Mouse (Mus musculus) forebrain, embryonic 13.5 days (tissue): Measurements from ENCODE around the gene Cadm4. TPM values are rescaled to one million over a fixed set of nuclear protein-coding genes. Genes with fewer than 3 reads are reported as not detected.
"Not testable (repeated sequence)": the region's sequence is repeated elsewhere in the genome, so short reads cannot be mapped to it uniquely, and the experiment has no call there.

Experiments
- ATAC-seq: fragments of 200-750 bp; cut with Nextera tagmentation; 2 replicates; pipeline ENCODE4 v1.8.0; 2017
- H3K27ac ChIP-seq: fragments of 300-500 bp; sonication (generic); 2 replicates; pipeline ENCODE4 v1.5.1; 2015; ENCODE audit warnings: inconsistent platforms, mild to moderate bottlenecking, moderate library complexity
- H3K27me3 ChIP-seq: fragments of 300-500 bp; sonication (generic); 2 replicates; pipeline ENCODE4 v1.6.1; 2015; ENCODE audit warnings: mild to moderate bottlenecking, inconsistent platforms
- H3K36me3 ChIP-seq: fragments of 300-500 bp; sonication (generic); 2 replicates; pipeline ENCODE4 v1.6.1; 2015; ENCODE audit warnings: mild to moderate bottlenecking, inconsistent platforms; ENCODE audit not compliant: poor library complexity, severe bottlenecking
- H3K4me1 ChIP-seq: fragments of 300-500 bp; sonication (generic); 2 replicates; pipeline ENCODE4 v1.6.1; 2015; ENCODE audit warnings: inconsistent platforms
- H3K4me2 ChIP-seq: fragments of 300-500 bp; sonication (generic); 2 replicates; pipeline ENCODE4 v1.6.1; 2015; ENCODE audit warnings: inconsistent platforms, mild to moderate bottlenecking, moderate library complexity
- H3K4me3 ChIP-seq: fragments of 300-500 bp; sonication (generic); 2 replicates; pipeline ENCODE4 v1.5.1; 2015; ENCODE audit warnings: mild to moderate bottlenecking, inconsistent platforms
- H3K9ac ChIP-seq: fragments of 300-500 bp; sonication (generic); 2 replicates; pipeline ENCODE4 v1.6.1; 2015; ENCODE audit warnings: mild to moderate bottlenecking, inconsistent platforms
- H3K9me3 ChIP-seq: fragments of 300-500 bp; sonication (generic); replicated peaks from 2 replicates; pipeline ENCODE4 v1.6.1; 2016; ENCODE audit warnings: inconsistent platforms
- WGBS: fragments of 180-500 bp; shearing (Covaris S2); methylation state at CpG from one replicate; pipeline ENCODE4 v1.1.7; 2015; 5-methylcytosine and 5-hydroxymethylcytosine counted together
- polyA plus RNA-seq: library from polyadenylated mRNA; unstranded; fragments of >200 nt; fragmentation: Nextera tagmentation; extraction: Ambion mirVana; gene quantifications from 2 replicates; pipeline ENCODE4 v1.2.1, GENCODE M21; 2015

Gene Cadm4
- polyA plus RNA-seq, 1 experiment from 2014 or later = 45.8 TPM

- ATAC-seq = no peak; the same call in 1 of the 2 replicates
- 1% methylated on average over 24 of the region's 38 CpGs for WGBS
- H3K4me1 ChIP-seq = peaks cover 69% of the 10 kb centered on the region
Measured at GRCm38 (mm10) chr7:24482208-24483020, 591 bp downstream of the Cadm4 start.

DNA sequence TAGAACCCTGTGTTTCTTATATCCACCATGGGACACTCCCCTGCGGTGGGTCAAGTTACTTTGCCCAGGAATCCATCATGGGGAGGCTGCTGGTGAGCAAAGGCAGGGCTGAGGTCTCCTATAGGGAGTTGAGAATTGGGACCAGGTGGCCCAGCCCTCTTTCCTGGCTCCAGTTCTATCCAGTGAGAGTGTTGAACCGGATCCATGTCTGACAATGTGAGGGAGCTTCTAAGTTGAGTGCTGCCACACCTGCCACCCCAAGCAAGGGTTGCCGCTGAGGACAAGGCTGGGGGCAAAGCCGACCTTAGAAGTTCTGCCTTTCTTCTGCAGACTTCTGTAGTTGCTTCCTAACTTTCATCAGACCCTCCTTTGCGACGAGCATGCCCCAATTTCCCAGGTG, 1.5 kb downstream of the Cadm4 start:
- WGBS = 61% methylated on average over 6 of the region's 6 CpGs
- H3K27ac ChIP-seq = peak overlapping the region; percentile 78

More at GRCm38 (mm10) chr7:24482208-24483020, 591 bp downstream of the Cadm4 start:
- Histone ChIP-seq H3K9ac (peak overlapping the region; percentile 97), H3K27ac (peak overlapping the region; percentile 78), H3K4me3 (peak overlapping the region; percentile 76), H3K36me3 (no peaks in the 10 kb centered on the region), H3K9me3 (no peaks in the 10 kb centered on the region), H3K4me2 (peak overlapping the region; percentile 87), H3K27me3 (0 out of 2 replicates have a peak, but pooled peaks cover 3% of the 10 kb centered on the region)

DNA sequence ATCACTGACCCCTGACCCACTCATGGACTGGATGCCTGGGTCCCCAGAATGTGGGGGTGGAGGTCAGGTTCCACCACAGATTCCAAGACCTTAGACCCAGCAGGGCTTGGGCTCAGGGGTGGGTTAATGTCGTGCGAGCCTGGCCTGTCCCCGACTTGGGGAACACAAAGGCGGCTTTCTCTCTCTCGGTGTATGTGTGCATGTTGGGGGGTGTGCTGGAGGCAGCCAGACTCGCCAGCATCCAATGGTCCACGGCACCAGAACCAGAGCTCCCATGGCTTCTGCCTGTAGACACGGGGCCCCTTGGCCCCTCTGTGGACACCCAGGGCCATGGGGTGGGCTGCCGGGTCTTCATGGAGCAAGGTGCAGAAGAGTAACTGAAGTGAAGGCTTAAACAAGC, 3.7 kb downstream of the Cadm4 start:
- Histone ChIP-seq H3K9ac (peak overlapping the region; percentile 73), H3K4me3 (peak overlapping the region; percentile 34)
- 79% methylated on average over 9 of the region's 9 CpGs for WGBS

More for the DNA sequence above, 1.5 kb downstream of the Cadm4 start:
- Histone ChIP-seq H3K4me2 (peak overlapping the region; percentile 87), H3K4me1 (peaks cover 77% of the 10 kb centered on the region), H3K9ac (peak overlapping the region; percentile 97), H3K4me3 (peak overlapping the region; percentile 76)
- not testable (repeated sequence) for H3K36me3 ChIP-seq, ATAC-seq, H3K9me3 ChIP-seq, H3K27me3 ChIP-seq

GRCm38 (mm10) chr7:24486654-24487130, 4.9 kb downstream of the Cadm4 start:
- Histone ChIP-seq H3K4me1 (peaks cover 59% of the 10 kb centered on the region), H3K9me3 (no peaks in the 10 kb centered on the region), H3K4me2 (peak overlapping the region; percentile 87), H3K27me3 (no peaks in the 10 kb centered on the region), H3K36me3 (peaks cover 21% of the 10 kb centered on the region), H3K27ac (peak overlapping the region; percentile 82), H3K4me3 (peak overlapping the region; percentile 34), H3K9ac (peak overlapping the region; percentile 73)
- ATAC-seq = peak; percentile 64
- WGBS = 32% methylated on average over 9 of the region's 9 CpGs

More for the DNA sequence above, 3.7 kb downstream of the Cadm4 start:
- 0 out of 2 replicates have a peak, but pooled peaks cover 3% of the 10 kb centered on the region for H3K27me3 ChIP-seq
- peaks cover 67% of the 10 kb centered on the region for H3K4me1 ChIP-seq
- H3K36me3 ChIP-seq = peaks cover 11% of the 10 kb centered on the region
- H3K4me2 ChIP-seq = peak overlapping the region; percentile 87
- peak overlapping the region; percentile 82 for H3K27ac ChIP-seq
- H3K9me3 ChIP-seq = no peaks in the 10 kb centered on the region
- ATAC-seq = no peak

DNA sequence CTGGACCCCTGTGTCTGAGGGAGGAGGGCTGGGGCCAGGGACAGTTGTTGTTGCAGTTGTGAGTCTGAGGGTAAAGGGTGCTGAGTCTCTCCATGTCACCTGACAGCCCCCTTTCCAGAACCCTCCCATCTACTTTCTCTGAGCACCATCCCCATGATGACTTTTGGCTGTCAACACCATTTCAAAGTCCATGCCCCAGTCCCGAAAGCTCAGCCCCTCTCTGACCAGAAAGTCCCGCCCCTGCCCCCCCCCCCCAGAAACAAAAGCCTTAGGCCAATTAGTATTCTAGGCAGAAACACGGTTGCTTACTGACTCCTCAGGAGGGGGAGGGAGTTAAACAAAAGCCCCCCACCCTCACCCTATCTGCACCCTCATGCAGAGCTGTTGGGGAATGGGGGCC, 5.6 kb downstream of the Cadm4 start:
- Histone ChIP-seq H3K9ac (peak overlapping the region; percentile 73; the same call in 1 of the 2 replicates), H3K4me2 (peak overlapping the region; percentile 87), H3K9me3 (no peaks in the 10 kb centered on the region), H3K36me3 (peaks cover 27% of the 10 kb centered on the region), H3K4me1 (peaks cover 59% of the 10 kb centered on the region), H3K27me3 (no peaks in the 10 kb centered on the region), H3K4me3 (peak overlapping the region; percentile 34), H3K27ac (peak overlapping the region; percentile 82)
- 15% methylated on average over 3 of the region's 3 CpGs for WGBS
- ATAC-seq = no peak

DNA sequence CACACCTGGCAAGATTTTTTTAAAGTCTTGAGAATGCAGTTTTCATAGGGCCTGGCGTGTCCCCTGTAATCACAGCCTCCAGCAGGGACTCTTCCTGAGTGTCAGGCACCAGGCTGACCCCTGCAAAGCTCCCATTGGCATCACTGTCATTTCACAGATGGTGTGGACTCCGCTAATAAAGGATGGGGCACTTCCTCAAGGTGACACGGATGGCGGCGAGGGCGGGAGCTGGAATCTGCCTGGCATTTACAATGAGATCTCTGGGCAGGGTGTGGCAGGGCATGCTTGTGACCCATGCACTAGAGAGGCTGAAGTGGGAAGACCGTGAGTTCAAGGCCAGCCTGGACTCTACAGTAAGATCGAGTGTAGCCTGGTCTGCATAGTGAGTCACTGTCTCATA, 6.5 kb downstream of the Cadm4 start:
- H3K9me3 ChIP-seq = no peaks in the 10 kb centered on the region
- peaks cover 52% of the 10 kb centered on the region for H3K4me1 ChIP-seq
- H3K27ac ChIP-seq = no peak overlapping the region
- no peak for ATAC-seq
- WGBS = 91% methylated on average over 8 of the region's 8 CpGs
- H3K4me2 ChIP-seq = no peak overlapping the region
- H3K36me3 ChIP-seq = peaks cover 28% of the 10 kb centered on the region
- H3K27me3 ChIP-seq = no peaks in the 10 kb centered on the region
- H3K9ac ChIP-seq = no peak overlapping the region
- no peak overlapping the region for H3K4me3 ChIP-seq

GRCm38 (mm10) chr7:24499856-24500577, 18.2 kb downstream of the Cadm4 start:
- Histone ChIP-seq H3K4me2 (peak overlapping the region; percentile 36; the same call in 1 of the 2 replicates), H3K4me3 (no peak overlapping the region), H3K36me3 (peaks cover 64% of the 10 kb centered on the region), H3K27ac (no peak overlapping the region), H3K4me1 (peaks cover 23% of the 10 kb centered on the region), H3K27me3 (peaks cover 9% of the 10 kb centered on the region; the same call in 1 of the 2 replicates), H3K9me3 (no peaks in the 10 kb centered on the region), H3K9ac (no peak overlapping the region)
- WGBS = 21% methylated on average over 43 of the region's 43 CpGs
- peak; percentile 17; the same call in 1 of the 2 replicates for ATAC-seq

GRCm38 (mm10) chr7:24500929-24501328, 19.1 kb downstream of the Cadm4 start:
- WGBS = 39% methylated on average over 7 of the region's 7 CpGs
- peaks cover 32% of the 10 kb centered on the region for H3K4me1 ChIP-seq
- ATAC-seq = no peak
- H3K9me3 ChIP-seq = no peaks in the 10 kb centered on the region
- H3K9ac ChIP-seq = no peak overlapping the region
- no peak overlapping the region for H3K4me3 ChIP-seq
- H3K27me3 ChIP-seq = peaks cover 9% of the 10 kb centered on the region; the same call in 1 of the 2 replicates
- peaks cover 61% of the 10 kb centered on the region for H3K36me3 ChIP-seq
- H3K4me2 ChIP-seq = no peak overlapping the region
- no peak overlapping the region for H3K27ac ChIP-seq

DNA sequence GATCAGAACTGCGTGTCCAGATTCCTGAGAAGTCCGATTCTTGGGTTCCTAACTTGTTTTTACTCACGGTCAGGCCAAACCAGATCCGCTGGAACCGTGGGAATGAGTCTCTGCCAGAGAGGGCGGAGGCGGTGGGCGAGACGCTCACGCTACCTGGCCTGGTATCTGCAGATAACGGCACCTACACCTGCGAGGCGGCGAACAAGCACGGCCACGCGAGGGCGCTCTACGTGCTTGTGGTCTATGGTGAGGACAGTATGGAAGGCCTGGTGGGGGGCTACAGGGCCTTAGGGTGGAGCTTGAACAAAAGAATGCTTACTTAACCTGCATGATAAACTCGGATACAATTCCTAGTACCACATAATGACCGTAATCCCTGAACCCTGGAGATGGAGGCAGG, 19.7 kb downstream of the Cadm4 start:
- Histone ChIP-seq H3K4me1 (peaks cover 37% of the 10 kb centered on the region), H3K9me3 (no peaks in the 10 kb centered on the region), H3K36me3 (peaks cover 61% of the 10 kb centered on the region), H3K9ac (no peak overlapping the region), H3K27me3 (peaks cover 9% of the 10 kb centered on the region; the same call in 1 of the 2 replicates), H3K4me3 (no peak overlapping the region), H3K4me2 (no peak overlapping the region), H3K27ac (no peak overlapping the region)
- no peak for ATAC-seq
- WGBS = 51% methylated on average over 21 of the region's 21 CpGs

DNA sequence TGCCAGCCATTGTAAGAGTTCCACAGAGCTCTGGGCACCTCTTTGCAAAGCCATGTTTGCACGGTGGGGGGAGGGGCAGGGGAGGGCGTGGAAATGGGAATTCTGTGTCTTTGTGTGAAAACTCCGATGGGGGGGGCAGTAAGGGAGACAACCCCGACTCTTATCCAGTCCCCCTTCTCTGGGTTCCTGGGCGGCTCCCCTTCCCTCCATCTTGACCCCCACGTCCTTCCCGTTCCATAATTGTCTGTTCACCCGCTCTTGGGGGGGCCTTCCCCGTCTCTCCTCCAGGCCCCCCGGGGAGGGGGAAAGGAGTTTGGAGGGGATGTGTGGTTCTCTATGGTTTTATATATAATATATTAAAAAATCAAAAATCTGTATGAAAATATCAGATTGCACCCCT, 22.2 kb downstream of the Cadm4 start:
- Histone ChIP-seq H3K4me2 (no peak overlapping the region), H3K4me3 (no peak overlapping the region), H3K27ac (no peak overlapping the region; the same call in 1 of the 2 replicates), H3K36me3 (peaks cover 47% of the 10 kb centered on the region), H3K27me3 (no peaks in the 10 kb centered on the region), H3K4me1 (peaks cover 47% of the 10 kb centered on the region), H3K9ac (no peak overlapping the region), H3K9me3 (no peaks in the 10 kb centered on the region)
- ATAC-seq = no peak
- WGBS = 35% methylated on average over 10 of the region's 10 CpGs

GRCm38 (mm10) chr7:24504868-24505267, 23.0 kb downstream of the Cadm4 start:
- WGBS = 25% methylated on average over 4 of the region's 4 CpGs

More at GRCm38 (mm10) chr7:24504868-24505267, 23.0 kb downstream of the Cadm4 start:
- ATAC-seq = no peak
- Histone ChIP-seq H3K36me3 (peaks cover 39% of the 10 kb centered on the region), H3K27ac (peak overlapping the region; percentile 100), H3K27me3 (no peaks in the 10 kb centered on the region), H3K9ac (peak overlapping the region; percentile 91; the same call in 1 of the 2 replicates), H3K4me3 (no peak overlapping the region), H3K9me3 (no peaks in the 10 kb centered on the region), H3K4me2 (peak overlapping the region; percentile 81; the same call in 1 of the 2 replicates), H3K4me1 (peaks cover 50% of the 10 kb centered on the region)
